Mouse (Mus musculus) brain, adult 2 months (tissue): Measurements from ENCODE around the gene Erlin1.
A peak's percentile ranks its signal among the peaks of the same experiment; 100 is the strongest.

Experiments
- DNase-seq: peaks from one replicate; pipeline ENCODE4 v3.0.0; 2011; ENCODE audit warnings: low read depth, low spot score

Erlin1 gene

DNA sequence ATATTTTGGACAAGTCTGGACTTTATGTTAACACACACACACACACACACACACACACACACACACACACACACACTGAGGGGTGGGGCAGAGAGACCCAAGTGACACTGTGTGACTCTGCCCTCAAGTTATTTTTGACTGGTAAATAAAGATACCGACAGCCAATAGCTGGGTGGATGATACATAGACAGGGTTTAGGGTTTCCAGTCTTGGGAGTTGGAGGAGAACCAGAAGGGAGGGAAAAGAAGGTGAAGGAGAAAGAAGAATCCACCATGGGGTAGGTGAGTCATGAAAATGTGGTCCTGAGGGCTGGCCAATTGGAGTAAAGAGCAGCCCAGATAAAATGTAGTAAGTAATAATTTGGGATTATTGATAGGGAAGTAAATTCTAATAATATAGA lies 69.5 kb downstream of the Erlin1 start:
- no peak for DNase-seq

GRCm38 (mm10) chr19:43998802-43999527 lies 70.6 kb downstream of the Erlin1 start:
- DNase-seq: no peak

GRCm38 (mm10) chr19:43998101-43998500 lies 71.5 kb downstream of the Erlin1 start:
- DNase-seq: peak; percentile 76

DNA sequence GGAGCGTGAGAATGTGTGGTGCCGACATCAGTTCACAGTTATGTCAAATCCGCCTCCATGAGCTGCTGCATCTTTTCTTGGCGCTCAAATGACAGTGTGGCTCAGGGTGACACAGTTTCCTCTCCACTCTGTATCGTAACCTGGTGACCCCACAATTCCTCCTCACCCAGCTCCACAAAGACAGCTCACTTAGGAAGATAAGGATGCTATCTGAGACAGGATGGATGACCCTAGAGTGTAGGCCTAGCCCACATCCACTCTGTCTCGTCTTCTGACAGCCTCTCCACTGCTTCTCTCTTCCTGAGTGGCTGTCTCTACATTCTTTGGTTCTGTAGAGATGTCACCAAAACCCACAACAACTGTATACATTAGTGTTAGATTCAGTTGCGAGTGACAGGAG lies 74.2 kb downstream of the Erlin1 start:
- DNase-seq: peak; percentile 23

DNA sequence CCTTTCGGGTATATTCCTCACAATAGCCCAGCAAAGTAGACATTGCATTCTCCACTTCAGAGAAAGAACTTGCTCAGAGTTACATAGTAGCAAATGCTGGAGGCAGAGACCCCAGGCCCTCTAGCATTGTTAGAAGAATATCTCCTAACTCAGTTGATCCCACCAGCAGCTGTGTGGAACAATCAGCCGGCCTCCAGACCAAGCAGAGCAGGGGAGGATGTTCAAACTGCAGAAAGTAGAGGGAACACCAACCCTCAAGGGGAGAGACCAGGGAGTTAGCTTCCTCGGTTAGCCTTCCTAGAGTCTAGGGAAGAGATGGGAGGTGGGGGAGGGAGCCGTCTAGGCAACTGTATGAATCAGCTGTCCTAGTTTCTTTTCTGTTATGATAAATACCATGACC lies 77.1 kb downstream of the Erlin1 start:
- peak; percentile 13 for DNase-seq

DNA sequence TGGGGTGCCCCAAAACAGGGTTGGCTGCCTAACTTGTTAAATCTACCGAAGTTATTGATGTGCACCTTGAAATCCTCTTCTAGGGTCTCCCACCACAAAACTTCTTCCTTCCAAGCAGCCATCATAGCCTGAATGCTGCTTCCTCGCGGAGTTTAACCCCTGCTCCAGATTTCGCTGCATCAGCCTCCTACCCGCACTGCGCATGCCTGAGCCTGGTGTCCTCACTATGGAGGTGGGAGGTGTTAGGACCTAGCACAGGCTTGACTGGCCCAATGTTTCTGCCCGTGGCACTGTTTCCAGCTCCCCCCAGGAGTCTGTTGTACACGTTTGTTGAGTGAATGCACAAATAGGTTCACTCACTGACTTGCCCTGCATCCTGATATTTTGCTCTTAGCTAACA lies 79.2 kb downstream of the Erlin1 start:
- DNase-seq: no peak

- DNase-seq: no peak
These were observed 83.4 kb downstream of the Erlin1 start, which contains the start of gene Cpn1 for GRCm38 (mm10) chr19:43986069-43986794. TSS of gene Cpn1 (minus strand) at chr19:43986556.
